Mouse (Mus musculus) T-cell, adult 2 months (primary cell): ENCODE results near the gene Mamstr.

ENCODE experiments used
- DNase-seq: peaks from one replicate; pipeline ENCODE4 v3.0.0; 2022; ENCODE audit warnings: low spot score

Mamstr gene

DNA sequence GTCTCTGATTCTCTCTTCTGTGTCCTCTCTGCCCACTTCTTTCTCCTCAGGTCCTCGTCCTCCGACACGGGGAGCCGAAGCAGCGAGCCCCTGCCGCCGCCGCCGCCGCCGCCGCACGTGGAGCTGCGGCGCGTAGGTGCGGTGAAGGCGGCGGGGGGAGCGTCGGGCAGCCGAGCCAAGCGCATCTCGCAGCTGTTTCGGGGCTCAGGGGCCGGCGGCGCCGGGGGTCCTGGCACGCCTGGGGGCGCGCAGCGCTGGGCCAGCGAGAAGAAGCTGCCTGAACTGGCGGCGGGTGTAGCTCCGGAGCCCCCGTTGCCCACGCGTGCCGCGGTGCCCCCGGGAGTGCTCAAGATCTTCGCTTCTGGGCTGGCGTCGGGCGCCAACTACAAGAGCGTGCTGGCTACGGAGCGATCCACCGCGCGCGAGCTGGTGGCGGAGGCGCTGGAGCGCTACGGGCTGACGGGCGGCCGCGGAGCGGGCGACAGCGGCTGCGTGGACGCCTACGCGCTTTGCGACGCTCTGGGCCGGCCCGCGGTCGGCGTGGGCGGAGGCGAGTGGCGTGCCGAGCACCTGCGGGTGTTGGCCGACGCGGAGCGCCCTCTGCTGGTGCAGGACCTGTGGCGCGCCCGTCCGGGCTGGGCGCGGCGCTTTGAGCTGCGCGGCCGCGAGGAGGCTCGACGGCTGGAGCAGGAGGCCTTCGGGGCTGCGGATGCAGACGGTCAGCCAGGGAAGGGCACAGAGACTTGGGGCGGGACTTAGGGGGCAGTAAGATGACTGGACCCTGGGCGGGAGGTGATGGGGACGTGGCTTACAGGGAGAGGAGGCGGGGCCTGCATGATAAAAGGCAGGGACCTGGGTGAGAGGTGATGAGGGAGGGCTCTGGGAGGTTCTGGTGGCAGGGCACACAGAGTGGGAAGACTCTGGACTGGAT is 11.1 kb upstream of the Mamstr start:
- peak; percentile 79 for DNase-seq

DNA sequence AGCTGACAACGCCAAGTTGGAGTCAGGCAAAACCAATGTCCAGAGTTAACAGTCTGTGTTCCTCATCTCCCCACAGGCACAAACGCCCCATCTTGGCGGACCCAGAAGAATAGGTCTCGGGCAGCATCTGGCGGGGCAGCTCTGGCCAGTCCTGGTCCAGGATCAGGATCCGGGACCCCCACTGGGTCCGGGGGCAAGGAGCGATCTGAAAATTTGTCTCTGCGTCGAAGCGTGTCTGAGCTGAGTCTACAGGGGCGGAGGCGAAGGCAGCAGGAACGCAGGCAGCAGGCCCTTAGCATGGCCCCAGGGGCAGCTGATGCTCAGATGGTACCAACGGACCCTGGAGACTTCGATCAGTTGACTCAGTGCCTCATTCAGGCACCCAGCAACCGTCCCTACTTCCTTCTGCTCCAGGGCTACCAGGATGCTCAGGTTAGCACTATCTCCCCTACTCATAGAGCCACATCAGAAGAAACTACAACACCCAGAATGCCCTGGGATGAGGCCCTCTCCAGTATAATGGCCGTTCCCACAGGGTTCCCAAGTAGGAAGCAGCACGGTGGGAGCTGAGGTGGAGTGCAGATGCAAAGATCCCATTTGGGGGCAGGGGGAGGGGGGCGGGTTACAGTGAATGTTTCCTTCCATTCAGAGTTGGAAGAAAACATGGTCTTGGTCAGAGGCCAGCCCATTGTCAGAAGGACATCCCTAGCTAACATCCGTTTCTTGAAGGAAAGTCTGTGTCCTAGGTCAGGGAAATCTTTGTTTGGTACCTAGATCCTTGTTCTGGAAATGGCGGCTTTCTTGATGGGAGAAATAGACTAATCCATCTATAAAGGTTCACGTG is 9.5 kb upstream of the Mamstr start:
- DNase-seq = no peak

- DNase-seq = no peak
Observed at GRCm38 (mm10) chr7:45632499-45632898, 7.3 kb upstream of the Mamstr start.

GRCm38 (mm10) chr7:45634946-45635681 is 4.7 kb upstream of the Mamstr start:
- peak; percentile 28 for DNase-seq

GRCm38 (mm10) chr7:45635711-45636688 is 3.8 kb upstream of the Mamstr start:
- no peak for DNase-seq

- no peak for DNase-seq
Observed at GRCm38 (mm10) chr7:45637710-45638109, 2.1 kb upstream of the Mamstr start.

- no peak for DNase-seq
Observed at GRCm38 (mm10) chr7:45638623-45639401, 965 bp upstream of the Mamstr start.

DNA sequence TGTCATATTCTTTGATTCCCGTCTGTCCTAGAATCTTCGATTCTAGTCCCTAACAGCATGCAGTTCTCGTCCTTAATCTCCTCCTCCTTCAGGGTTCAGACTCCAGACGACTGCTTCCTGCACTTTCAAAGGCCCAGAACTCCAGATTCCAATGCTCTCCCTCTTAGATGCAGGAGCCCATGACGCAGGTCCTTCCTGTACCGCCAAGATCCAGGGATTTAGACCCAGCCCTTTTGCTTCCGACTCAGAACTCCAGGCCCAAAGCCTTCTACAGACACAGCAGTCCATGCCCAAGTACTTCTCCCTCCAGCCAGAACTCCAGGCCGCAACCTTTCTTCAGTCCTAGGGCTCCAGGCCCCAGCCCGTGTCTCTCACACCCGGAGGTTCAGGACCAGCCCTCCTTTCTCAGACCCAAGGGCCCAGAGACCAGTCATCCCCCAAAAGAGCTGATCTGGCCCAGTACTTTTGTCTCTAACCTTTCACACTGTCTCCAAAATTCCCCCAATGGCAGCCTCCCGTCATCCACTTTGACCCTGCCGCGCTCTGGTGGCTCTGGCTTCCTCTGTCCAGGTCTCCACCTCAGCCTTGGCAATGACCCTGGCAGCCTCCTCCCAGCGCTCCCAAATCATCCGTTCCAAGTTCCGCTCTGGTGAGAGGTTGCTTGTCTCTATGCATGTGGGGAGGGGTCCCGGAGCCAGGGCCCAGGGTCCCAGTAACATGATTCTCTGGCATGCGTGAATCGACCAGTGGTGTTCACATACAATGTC is 597 bp downstream of the Mamstr start:
- DNase-seq = no peak

- no peak for DNase-seq
Observed at GRCm38 (mm10) chr7:45641391-45642040, 1.7 kb downstream of the Mamstr start.

GRCm38 (mm10) chr7:45642083-45642482 is 2.3 kb downstream of the Mamstr start:
- no peak for DNase-seq

DNA sequence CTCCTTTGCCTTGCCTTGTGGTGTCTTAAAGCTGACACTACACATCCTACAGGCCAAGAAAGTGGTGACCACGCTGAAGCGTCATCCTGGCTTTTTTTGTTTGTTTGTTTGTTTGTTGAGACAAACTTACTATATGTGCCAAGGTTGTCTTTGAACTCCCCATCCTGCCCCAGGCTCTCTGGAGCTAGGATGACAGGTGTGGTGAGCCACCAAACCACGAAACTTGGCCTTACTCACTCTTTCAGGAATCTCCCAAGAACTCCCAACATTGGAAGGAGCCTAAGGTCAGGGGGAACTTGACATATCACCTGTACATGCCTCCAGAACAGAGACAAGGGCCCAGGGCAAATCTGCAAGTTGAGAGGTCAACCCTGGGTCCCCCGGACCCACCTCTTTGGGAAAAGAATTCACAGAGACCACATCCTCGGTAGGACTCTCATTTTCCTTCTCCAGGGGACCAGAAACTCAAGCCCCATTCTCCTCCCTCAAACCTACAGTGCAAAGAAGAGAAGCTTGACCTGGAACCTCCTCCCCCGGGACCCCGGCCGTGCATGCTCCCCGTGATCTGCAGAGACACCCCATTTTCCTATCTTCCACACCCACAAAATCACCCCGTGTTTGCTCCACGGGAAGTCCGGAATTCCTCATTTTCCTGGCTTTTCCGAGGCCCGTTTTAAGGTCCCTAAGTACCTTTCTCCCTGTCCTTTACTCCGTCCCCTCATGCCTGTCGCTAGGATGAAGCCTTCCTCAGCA is 2.9 kb downstream of the Mamstr start:
- DNase-seq = no peak

GRCm38 (mm10) chr7:45643441-45644178 is 3.8 kb downstream of the Mamstr start:
- peak; percentile 88 for DNase-seq

- no peak for DNase-seq
Observed at GRCm38 (mm10) chr7:45644183-45644582, 4.4 kb downstream of the Mamstr start.

DNA sequence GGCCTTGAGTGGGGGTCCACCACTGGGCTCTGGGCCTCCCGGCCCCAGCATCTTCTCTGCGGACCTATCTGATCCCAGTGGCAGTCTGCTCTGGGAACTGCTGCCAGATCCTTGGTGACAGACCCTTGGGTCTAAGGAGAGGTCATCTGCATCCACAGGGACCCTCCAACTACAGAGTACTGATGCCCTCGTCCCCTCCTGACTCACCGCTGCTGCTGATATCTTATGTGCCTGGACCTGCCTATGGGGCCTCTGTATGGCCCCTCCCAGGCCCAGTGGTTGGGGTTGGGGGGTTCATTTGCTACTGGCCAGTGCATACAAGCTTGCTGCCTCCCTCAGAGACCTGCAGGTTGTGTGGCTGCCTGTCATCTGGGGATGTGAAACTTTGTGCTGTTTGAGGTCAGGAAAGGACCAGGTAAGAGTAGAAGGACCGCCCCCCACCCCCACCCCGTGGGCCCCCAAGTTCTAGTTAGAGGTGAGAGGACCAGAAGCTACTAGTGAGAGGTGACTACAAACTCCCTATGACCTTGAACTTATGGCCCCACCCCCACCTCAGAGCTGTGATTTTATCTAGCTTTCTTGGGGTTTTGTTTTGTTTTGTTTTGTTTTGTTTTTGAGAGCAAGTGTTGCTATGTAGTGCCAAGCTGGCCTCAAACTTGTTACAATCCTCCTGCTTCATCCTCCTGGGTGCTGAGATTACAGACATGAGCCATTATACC is 5.3 kb downstream of the Mamstr start:
- no peak for DNase-seq

DNA sequence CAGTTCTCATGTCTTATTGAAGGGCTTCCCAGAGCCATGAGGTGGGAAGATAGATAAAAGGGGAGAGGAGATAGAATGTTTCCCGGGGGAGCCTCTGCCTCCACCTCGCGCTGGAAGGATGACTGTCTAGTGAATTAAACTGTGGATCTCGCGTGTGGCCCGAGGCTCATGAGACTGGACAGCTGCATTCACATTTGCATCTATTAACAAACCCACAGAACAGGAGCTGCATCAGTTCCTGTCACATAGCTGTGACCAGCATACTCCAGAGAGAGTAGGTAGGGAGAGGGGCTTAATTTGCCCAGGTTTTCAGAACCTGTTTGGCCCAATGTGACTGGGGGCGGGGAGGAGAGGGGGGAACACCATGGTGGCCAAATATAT is 5.8 kb downstream of the Mamstr start:
- DNase-seq = no peak

GRCm38 (mm10) chr7:45646671-45647070 is 6.9 kb downstream of the Mamstr start:
- DNase-seq = no peak

DNA sequence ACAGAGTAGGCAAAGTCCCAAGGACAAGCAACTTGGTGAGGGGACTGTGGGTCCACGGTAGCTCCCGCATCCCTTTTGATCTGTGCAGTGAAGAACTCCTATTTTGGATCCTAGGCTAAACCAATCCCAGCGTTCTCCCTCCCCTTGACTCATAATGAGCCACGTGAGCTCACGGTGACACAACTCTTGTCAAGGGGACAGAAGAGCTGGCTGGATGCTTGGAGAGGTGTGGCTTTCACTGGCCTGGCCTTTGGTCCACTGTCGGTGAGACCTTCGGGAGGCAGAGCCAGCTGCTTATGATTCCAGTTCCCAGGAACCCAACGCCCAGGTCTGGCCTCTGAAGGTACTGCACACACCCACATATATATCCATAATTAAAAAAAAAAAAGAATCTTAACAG is 9.6 kb downstream of the Mamstr start:
- no peak for DNase-seq
